Mouse (Mus musculus): ENCODE measurements around the gene Slc9b1.
A peak's percentile ranks its signal among the peaks of the same experiment; 100 is the strongest.

The Slc9b1 gene

GRCm38 (mm10) chr3:135395085-135395484 lies 47.3 kb downstream of the Slc9b1 start:
- no peak for DNase-seq

DNA sequence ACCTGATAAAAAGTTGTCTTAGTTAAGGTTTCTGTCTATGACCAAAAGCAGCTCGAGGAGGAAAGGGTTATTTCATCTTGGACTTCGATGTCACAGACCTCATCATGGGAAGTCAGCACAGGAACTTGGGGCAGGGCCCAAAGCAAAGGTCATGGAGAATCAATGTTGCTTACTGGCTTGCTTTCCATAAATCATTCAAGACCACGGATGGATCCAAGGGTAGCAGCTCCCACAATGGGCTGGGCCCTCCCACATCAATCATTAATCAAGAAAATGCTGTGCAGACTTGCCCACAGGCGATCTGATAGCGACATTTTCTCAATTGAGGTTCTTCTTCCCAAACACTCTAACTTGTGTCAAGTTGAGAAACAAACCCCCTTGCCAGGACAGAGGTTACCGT lies 48.3 kb downstream of the Slc9b1 start:
- no peak for DNase-seq

DNA sequence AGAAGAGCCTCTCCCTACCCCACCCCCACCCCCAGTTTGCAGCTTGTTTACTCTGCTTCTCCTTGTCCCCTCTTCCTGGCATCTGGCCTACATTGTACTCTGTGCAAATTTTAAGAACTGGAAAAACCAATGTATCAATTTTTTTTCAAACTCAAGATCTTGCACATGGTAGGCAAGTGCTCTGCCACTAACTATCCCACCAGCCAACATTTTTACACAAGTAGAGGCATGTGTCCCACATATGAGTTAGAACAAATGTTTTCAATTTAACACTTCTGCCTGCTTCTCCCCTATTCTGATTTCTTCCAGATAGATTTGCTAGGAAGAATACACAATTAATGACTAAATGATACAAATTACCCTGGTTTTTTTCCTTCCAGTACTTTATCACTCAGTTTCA lies 49.3 kb downstream of the Slc9b1 start:
- DNase-seq = no peak

GRCm38 (mm10) chr3:135402201-135402658 lies 54.4 kb downstream of the Slc9b1 start:
- DNase-seq = peak; percentile 92

DNA sequence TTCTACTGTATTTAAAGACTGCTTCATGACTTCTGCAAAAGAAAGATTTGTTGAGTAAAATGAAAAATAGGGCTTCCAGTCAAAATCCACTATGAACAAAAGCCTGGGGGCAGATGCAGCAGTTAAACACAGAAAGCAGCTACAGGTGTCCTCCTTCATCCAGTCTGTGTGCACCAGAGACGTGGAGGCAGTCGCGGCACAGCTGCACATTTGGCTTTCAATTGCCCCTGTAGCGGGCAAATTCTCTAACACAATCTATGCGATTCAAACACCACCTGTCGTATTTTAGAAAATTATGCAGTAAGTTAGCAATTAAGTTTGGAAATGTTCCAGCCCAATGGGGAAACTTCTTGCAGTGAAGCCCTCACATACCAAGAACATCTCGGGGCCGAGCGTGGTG lies 55.4 kb downstream of the Slc9b1 start:
- no peak for DNase-seq

GRCm38 (mm10) chr3:135403856-135404255 lies 56.0 kb downstream of the Slc9b1 start:
- DNase-seq = no peak

- no peak for DNase-seq
Observed at GRCm38 (mm10) chr3:135404599-135404998, 56.8 kb downstream of the Slc9b1 start.

- no peak for DNase-seq
Observed at GRCm38 (mm10) chr3:135407351-135407750, 59.5 kb downstream of the Slc9b1 start.

DNA sequence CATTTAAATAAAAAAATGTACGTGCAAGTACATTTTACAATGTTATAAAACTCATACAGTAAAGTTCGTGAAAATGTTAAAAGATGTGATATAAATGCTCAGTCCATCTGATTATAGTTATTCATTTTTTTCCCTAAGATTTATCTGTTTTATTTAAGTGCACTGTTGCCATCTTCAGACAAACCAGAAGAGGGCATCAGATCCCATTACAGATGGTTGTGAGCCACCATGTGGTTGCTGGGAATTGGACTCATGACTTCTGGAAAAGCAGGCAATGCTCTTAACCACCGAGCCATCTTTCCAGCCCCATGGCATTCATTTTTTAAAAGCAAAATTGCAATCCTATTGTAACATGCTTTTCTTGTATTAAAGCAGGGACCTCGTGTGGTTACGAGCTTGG lies 61.4 kb downstream of the Slc9b1 start:
- DNase-seq = no peak

- no peak for DNase-seq
Observed at GRCm38 (mm10) chr3:135411056-135411455, 63.2 kb downstream of the Slc9b1 start.

GRCm38 (mm10) chr3:135411824-135412223 lies 64.0 kb downstream of the Slc9b1 start:
- no peak for DNase-seq

GRCm38 (mm10) chr3:135417245-135417644 lies 69.4 kb downstream of the Slc9b1 start:
- DNase-seq = no peak

- no peak for DNase-seq
Observed at GRCm38 (mm10) chr3:135417799-135418198, 70.0 kb downstream of the Slc9b1 start.

GRCm38 (mm10) chr3:135420542-135421309 lies 72.9 kb downstream of the Slc9b1 start:
- no peak for DNase-seq

GRCm38 (mm10) chr3:135421310-135421594 lies 73.4 kb downstream of the Slc9b1 start:
- no peak for DNase-seq

- no peak for DNase-seq
Observed at GRCm38 (mm10) chr3:135422232-135422855, 74.5 kb downstream of the Slc9b1 start.

GRCm38 (mm10) chr3:135422856-135423607 lies 75.2 kb downstream of the Slc9b1 start:
- DNase-seq = peak; percentile 85

DNA sequence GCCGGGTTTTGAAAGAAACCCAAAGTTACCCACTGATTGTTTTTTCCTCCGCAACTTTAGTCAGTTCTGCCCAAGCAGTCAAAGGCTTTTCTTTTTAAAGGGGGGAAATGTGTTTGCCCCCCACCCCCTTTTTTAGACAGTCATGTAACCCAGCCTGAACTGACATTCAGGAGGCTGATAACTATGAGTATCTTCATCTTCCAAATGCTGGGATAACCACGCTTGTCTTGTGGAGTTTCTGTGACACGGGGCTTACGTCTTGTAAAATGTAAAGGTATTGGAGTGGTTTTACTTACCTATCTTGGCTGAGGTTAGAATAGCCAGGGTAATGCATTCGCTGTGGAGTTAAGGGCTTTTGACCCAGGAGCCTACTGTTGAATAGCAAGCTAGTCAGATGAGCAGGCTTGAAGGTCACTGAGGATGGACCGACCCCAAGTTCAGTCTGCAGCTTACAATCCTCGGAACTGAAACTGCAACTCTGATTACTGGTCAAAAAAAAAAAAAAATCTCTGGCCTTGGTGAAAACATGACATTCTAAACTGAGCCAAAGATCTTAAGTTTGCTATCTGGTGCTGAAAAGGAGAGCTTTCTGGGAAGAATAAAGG lies 75.9 kb downstream of the Slc9b1 start, which contains the start of gene Cisd2:
Cisd2 (minus strand) TSS at position 318 of the 605 bp plus-strand sequence.
- DNase-seq = no peak

GRCm38 (mm10) chr3:135436901-135437616 lies 89.2 kb downstream of the Slc9b1 start:
- DNase-seq = no peak

DNA sequence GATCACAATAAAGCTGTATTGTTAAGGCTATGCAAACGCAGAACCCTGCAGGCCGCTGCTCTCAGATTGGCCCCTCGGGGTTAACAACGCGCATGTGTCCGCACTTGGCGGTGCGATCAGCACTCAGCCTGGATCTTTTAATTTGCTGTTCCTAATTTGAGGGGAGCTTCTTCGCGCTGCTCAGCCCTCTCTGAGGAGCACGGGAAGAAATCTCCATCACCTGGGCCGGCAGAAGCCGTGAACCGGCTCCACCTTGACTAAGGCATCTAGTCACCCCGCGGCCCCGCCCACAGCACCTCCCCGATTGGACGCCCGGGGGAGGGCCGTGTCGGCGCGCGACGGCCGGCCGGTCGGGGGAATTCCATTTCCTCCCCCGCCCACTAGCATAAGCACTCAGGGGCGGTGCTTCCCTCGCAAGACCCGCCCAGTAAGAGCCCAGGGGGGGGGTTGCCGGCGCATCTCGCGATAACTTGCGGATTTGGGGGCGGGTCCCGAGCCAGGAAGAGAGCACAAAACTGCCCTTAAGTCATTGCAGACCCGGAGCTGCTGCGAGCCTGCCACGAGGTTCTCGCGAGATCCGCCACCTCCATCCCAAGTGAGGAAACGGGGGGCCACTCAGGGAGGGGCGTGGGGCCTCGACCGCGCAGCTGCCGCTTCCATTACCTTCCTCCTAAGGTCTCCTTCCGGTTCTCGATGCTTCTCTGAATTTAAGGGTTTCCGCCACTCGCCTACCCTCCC lies 90.1 kb downstream of the Slc9b1 start, which contains the start of gene Ube2d3:
Ube2d3 (plus strand) TSS at position 392 of the 738 bp plus-strand sequence.
- peak; percentile 97 for DNase-seq

DNA sequence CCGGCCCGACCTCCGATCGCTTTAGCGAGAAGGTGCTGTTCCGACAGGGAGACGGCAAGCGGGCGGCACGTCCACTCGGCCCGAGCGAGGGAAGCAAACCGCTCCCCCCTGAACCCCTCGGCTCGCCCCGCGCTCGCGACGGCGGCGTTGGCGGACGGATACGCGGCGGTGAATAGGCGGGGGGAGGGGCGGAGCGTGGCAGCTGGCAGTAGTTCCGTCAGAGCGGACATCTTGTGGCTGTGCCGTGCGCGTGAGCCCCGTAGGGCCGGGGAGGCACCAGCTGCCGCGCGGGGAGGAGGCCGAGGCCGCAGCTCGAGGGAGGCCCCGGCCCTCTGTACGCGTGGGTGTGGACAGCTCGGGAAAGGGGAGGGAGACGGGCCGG lies 90.7 kb downstream of the Slc9b1 start:
- peak; percentile 99 for DNase-seq
